Mouse (Mus musculus) intestine, postnatal 0 days (tissue): ENCODE measurements at regions not wholly inside any gene's neighbourhood (a gene's known extent, or its start where the extent isn't known, plus 50 kb on each side); places are given as distances from the start of the nearest gene placed in this dataset.

Experiments used
- ATAC-seq: fragments of 200-750 bp; cut with Nextera tagmentation; 2 replicates; pipeline ENCODE4 v1.8.0; 2017; ENCODE audit warnings: mild to moderate bottlenecking, moderate TSS enrichment, moderate library complexity
- H3K27ac ChIP-seq: fragments of 300-500 bp; sonication (generic); 2 replicates; pipeline ENCODE4 v1.5.1; 2014; ENCODE audit warnings: mild to moderate bottlenecking, low read depth, low read length, moderate library complexity
- H3K27me3 ChIP-seq: fragments of 300-500 bp; sonication (generic); replicated peaks from 2 replicates; pipeline ENCODE4 v1.6.1; 2014; ENCODE audit warnings: low read length, mixed read lengths; ENCODE audit not compliant: control insufficient read depth, insufficient read depth
- H3K36me3 ChIP-seq: fragments of 300-500 bp; sonication (generic); 2 replicates; pipeline ENCODE4 v1.6.1; 2014; ENCODE audit warnings: mild to moderate bottlenecking, moderate library complexity; ENCODE audit not compliant: control insufficient read depth, insufficient read depth
- H3K4me1 ChIP-seq: fragments of 300-500 bp; sonication (generic); replicated peaks from 2 replicates; pipeline ENCODE4 v1.6.1; 2014; ENCODE audit warnings: antibody characterized with exemption, low read length, mixed read lengths; ENCODE audit not compliant: control insufficient read depth, insufficient read depth
- H3K4me2 ChIP-seq: fragments of 300-500 bp; sonication (generic); replicated peaks from 2 replicates; pipeline ENCODE4 v1.6.1; 2014; ENCODE audit warnings: low read depth, mild to moderate bottlenecking, moderate library complexity
- H3K4me3 ChIP-seq: fragments of 300-500 bp; sonication (generic); 2 replicates; pipeline ENCODE4 v1.5.1; 2014; ENCODE audit warnings: low read depth, low read length
- H3K9ac ChIP-seq: fragments of 300-500 bp; sonication (generic); 2 replicates; pipeline ENCODE4 v1.6.1; 2014; ENCODE audit warnings: mild to moderate bottlenecking, low read depth, low read length
- H3K9me3 ChIP-seq: fragments of 300-500 bp; sonication (generic); 2 replicates; pipeline ENCODE4 v1.6.1; 2016; ENCODE audit warnings: mixed run types; ENCODE audit not compliant: control insufficient read depth
- CTCF ChIP-seq: sonication (generic); IDR thresholded peaks from 2 replicates; pipeline ENCODE4 v1.5.1; 2016; ENCODE audit warnings: low read depth, mild to moderate bottlenecking, control low read depth, antibody characterized with exemption, moderate library complexity
- WGBS: fragments of 180-500 bp; shearing (Covaris S2); extraction: QIAGEN DNeasy Blood & Tissue Kit; methylation state at CpG from one replicate; pipeline ENCODE4 v1.1.7; 2014; 5-methylcytosine and 5-hydroxymethylcytosine counted together

DNA sequence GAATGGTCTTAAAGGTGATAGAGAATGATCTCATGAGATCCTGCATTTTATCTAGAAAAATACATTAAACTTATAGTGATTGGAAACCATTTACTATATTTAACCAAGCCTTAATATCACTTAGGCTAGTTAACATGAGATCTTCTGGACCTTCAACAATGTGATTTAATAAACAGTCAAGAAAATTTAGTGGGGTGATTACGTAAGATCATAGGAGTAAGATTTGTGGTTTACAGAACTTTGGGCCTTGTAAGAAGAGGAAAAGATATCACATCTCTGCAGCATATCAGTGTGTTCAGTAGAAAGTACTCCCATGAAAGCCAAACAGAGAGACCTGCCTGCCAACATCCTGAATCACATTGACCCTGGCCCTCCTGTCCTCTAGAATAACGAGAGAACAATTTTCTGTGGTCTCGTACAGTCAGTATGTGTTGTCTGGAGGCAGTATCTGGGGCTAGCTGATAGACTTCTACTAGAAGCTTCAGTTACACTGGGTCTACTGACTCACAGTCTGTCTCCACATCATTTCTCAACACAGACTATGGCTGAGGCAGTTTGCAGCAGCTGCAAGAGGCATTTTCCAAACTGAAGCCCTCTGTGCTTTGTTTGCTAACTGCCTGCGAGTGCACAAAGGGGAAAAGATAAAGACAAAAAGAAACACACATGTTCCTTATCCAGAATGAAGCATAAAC is 619.7 kb upstream of the Kif18a start:
- no peaks in the 10 kb centered on the region for H3K9me3 ChIP-seq
- H3K4me2 ChIP-seq: no peak overlapping the region
- no peak overlapping the region for H3K4me3 ChIP-seq
- no peak overlapping the region for H3K27ac ChIP-seq
- no peaks in the 10 kb centered on the region for H3K36me3 ChIP-seq
- TF ChIP-seq CTCF: no peak
- ATAC-seq: no peak
- WGBS: 49% methylated on average over 4 of the region's 4 CpGs
- H3K9ac ChIP-seq: no peak overlapping the region
- H3K27me3 ChIP-seq: no peaks in the 10 kb centered on the region
- no peaks in the 10 kb centered on the region for H3K4me1 ChIP-seq

DNA sequence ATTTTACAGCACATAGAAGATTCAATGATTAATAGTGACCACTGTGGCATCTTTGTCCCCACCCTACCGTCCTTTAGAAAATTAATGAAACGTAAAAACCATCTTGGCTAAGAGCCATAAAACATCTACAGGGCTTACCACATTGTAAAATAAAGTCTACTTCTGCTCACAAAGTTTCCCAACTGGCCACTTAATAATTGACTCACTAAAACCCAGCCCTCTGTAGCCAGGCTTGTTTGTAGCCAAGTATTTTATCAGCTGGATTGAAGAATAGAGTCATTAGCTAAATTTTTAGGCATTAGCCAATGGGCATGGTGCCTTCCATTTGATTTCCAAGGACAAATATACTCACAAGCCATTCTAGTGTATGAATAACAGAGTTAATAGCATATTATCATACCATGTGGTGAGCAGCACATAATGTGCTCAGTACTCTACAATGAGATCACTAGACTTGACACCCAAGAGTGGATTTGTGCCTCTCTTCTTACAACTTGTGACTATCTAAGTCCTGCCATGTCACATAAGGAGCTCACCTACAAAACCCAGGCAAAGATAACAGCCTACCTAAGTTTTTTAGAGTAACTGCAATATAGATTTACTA is 602.7 kb upstream of the Kif18a start:
- H3K9ac ChIP-seq: no peak overlapping the region
- no peak for ATAC-seq
- TF ChIP-seq CTCF: no peak
- H3K36me3 ChIP-seq: no peaks in the 10 kb centered on the region
- no peak overlapping the region for H3K27ac ChIP-seq
- 61% methylated on average over 2 of the region's 2 CpGs for WGBS
- no peak overlapping the region for H3K4me3 ChIP-seq
- no peak overlapping the region for H3K4me2 ChIP-seq
- no peaks in the 10 kb centered on the region for H3K9me3 ChIP-seq
- H3K4me1 ChIP-seq: no peaks in the 10 kb centered on the region
- H3K27me3 ChIP-seq: no peaks in the 10 kb centered on the region

DNA sequence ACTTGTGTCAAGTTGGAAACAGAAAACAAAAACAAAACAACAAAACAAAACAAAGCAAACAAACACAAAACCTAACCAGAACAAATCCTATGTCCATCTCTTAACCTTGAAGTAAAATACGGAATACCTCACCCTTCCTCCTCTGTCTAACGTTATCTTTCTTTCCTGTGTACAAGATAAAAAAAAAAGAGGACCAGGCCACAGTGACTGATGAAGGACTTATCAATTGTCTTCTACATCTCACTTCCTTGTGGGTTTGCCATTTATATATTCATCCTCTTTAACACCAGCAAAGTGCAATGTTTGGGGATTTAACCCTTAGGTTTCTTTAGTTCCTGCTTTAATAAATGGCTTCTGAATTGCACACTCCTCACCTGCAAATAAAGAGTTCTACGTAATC is 599.0 kb upstream of the Kif18a start:
- Histone ChIP-seq H3K4me1 (no peaks in the 10 kb centered on the region), H3K4me2 (no peak overlapping the region), H3K9me3 (no peaks in the 10 kb centered on the region), H3K27me3 (no peaks in the 10 kb centered on the region), H3K27ac (no peak overlapping the region), H3K4me3 (no peak overlapping the region), H3K9ac (no peak overlapping the region), H3K36me3 (no peaks in the 10 kb centered on the region)
- WGBS: 73% methylated on average over 3 of the region's 3 CpGs
- no peak for TF ChIP-seq CTCF
- ATAC-seq: no peak

DNA sequence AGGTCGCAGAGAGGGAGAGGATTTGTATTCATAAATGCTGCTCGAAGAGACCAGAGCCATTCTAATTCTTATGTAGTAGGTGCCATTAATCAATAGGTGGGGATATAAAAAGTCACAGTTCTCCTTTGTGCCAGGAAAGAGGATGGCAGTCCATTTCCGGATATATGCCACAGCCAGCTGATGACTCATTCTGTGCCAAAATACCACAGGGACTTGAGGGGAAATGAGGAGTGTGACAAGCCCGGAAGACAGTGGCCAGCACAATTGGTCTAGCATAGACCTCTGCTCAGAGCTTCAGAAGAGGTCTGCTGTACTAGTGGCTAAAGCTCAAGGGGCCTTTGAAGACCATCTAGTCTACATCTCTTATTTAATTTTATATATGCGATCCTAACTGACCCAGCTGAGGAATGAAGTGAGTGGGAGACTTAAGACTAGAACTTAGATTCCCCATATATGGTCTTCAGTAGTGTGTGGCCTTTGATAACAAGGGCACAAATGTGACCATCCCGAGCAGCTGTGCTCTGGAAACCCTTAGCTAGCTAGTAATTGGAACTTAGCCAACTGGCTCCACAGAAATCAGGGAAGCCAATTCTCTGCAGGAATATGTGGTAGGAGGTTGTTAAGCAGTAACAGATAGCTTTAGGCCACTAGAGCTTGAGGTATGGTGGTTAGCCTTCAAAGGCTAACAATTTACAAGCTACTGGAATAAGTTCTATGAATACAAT is 594.4 kb upstream of the Kif18a start:
- Histone ChIP-seq H3K36me3 (no peaks in the 10 kb centered on the region), H3K4me3 (no peak overlapping the region), H3K9me3 (no peaks in the 10 kb centered on the region), H3K27ac (no peak overlapping the region), H3K4me1 (no peaks in the 10 kb centered on the region), H3K4me2 (no peak overlapping the region), H3K27me3 (no peaks in the 10 kb centered on the region), H3K9ac (no peak overlapping the region)
- TF ChIP-seq CTCF: no peak
- 72% methylated on average over 6 of the region's 6 CpGs for WGBS
- no peak for ATAC-seq

DNA sequence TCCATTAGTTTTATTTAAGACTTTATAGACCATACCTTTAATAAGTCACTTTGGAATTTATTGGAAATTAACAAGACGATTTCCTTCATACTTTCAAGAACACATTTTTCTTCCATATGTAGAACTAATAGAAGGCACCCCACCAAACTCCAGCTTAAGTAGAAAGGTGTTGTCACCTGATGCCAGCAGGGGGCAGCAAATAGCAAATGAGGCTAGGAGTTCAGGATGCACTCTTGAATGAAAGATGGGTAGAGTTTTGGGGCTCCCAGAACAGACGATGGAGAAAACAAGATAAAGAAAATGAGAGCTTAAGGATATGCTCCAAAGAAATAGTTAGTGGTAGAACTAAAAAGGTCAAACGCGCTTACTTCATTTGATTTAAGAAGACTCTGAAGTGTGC is 590.4 kb upstream of the Kif18a start:
- H3K4me3 ChIP-seq: no peak overlapping the region
- H3K9me3 ChIP-seq: no peaks in the 10 kb centered on the region
- H3K27me3 ChIP-seq: no peaks in the 10 kb centered on the region
- no peaks in the 10 kb centered on the region for H3K4me1 ChIP-seq
- H3K36me3 ChIP-seq: no peaks in the 10 kb centered on the region
- no peak overlapping the region for H3K4me2 ChIP-seq
- H3K9ac ChIP-seq: no peak overlapping the region
- TF ChIP-seq CTCF: peak; percentile 71
- ATAC-seq: no peak
- H3K27ac ChIP-seq: no peak overlapping the region
- WGBS: 57% methylated on average over 4 of the region's 4 CpGs

DNA sequence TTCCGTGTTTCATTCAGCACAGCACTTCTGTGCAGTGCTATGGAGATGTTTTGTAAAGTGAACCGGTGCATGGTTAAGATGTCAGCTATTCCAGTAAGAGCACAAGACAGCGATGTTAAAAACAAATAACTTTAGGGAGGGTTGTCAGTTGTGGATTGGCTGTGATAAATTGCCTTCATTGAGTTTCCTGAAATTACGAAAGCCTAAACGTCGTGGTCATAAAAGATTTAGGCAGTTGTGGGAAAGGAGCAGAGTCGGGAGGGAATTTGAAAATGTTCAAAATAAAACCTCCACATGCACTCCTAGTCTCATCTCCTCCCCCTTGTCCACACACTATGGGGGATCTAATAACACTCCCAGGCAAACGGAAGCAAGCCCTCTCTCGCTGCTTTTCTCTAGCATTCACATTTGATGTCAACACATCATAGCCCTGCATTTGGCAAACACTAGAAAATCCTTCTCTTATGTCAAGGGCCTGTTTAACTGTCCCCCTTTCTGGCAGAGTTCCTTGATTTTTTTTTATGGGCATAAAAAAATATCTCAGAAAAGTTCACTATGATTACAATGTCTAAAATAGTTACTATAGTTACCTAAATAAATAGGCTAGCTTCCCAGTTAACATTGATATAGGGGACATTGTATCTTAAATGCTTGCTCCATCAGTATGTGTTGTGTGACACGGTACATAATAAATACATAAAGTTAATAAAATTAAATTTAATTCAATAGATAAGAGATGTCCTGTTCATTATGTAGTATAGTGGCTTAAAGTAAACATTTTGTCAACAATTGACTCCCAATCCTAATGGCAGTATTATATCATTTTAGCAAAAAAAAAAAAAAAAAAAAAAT is 589.2 kb upstream of the Kif18a start:
- 55% methylated on average over 10 of the region's 10 CpGs for WGBS
- TF ChIP-seq CTCF: no peak

More for the DNA sequence above, 589.2 kb upstream of the Kif18a start:
- Histone ChIP-seq H3K27ac (no peak overlapping the region), H3K4me3 (no peak overlapping the region), H3K27me3 (no peaks in the 10 kb centered on the region), H3K9ac (no peak overlapping the region), H3K4me1 (no peaks in the 10 kb centered on the region), H3K36me3 (no peaks in the 10 kb centered on the region), H3K9me3 (no peaks in the 10 kb centered on the region), H3K4me2 (no peak overlapping the region)
- ATAC-seq: no peak
